Mouse (Mus musculus) left cerebral cortex, postnatal 10 days (tissue): Measurements from ENCODE around the gene Cox7a2l. TPM values are rescaled to one million over a fixed set of nuclear protein-coding genes. Genes with fewer than 3 reads are reported as not detected.

Source experiments
- DNase-seq, 2 experiments: peaks; one replicate each; pipeline ENCODE4 v3.0.0; 2021 to 2022; ENCODE audit warnings: low spot score in 2 of 2, mixed read lengths in 1 of 2; ENCODE audit errors: extremely low spot score in 1 of 2
- intact Hi-C: fragments of 180-260 bp; cut with DNase I; formaldehyde crosslinking; loops from one replicate; pipeline ENCODE4 v1.15.1; 2025
- total RNA-seq, 2 experiments: library from RNA; stranded (reverse); gene quantifications; 2 replicates each; pipeline ENCODE4 v1.2.3; 2021

Cox7a2l gene
- total RNA-seq, 2 experiments from 2014 or later: 193 to 198 TPM

DNA sequence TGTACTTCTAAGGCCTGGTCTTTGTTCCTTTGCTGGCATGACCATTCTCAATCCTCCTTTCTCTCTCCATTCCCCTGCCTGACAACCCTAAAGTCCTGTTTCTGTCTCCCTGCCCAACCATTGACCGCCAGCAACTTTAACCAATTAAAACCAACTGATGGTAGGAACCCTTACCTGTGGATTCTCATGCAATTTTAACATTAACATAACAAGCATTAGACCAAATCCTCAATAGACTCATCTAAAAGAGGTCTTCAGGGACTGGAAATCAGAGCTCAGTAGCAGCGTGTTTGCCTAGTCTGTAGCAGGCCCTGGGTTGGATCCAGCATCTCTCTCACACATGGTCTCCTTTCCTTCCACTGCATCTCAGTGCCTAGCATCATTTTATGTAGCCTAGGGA lies 47.5 kb downstream of the Cox7a2l start:
- DNase-seq: no peak
- intact Hi-C loops: no loop called here

DNA sequence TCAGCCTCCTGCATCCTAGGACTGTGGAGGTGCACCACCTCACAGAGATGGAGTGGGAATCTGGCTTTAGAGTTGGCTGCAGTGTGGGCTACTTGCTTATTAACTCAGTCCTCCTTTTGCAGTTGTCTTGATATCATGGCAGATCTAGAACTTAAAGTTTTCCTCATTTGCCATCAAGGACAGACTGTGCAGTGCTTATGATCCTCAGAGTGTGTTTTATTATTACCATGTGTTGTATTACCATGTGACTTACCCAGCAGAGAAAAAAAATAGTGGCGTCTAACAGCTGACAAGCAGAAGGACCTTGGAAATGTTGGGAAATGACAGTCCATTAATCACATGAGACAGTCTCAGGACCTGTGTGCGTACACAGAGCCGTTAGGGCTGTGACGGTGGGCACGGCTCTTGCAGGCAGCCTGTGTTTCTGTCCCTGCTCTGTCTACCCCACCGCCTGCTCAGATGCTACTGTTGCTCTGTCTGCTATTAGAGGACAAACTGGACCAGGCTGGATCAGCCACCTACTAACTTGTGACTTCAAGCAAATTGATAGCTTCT lies 50.4 kb downstream of the Cox7a2l start:
- no peak for DNase-seq
- intact Hi-C loops: no loop called here

DNA sequence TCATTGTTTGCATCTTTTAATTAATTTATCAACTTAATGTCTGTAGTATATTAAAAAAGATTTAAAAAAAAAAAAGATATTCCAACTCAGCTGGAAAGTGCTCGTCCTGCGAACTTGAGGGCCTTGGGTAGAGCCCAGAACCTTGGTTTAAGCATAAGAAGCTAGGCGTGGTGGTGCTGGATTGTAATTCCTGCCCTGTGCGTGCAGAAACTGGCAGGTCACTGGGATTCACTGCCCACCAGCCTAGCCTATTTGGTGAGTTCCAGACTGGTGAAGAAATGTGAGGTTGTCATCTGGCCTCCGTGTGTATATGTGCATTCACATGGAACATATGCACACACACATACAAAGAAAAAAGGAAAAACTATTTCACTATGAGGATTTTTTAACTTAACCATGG lies 51.2 kb downstream of the Cox7a2l start:
- intact Hi-C loops: no loop called here
- DNase-seq: no peak

DNA sequence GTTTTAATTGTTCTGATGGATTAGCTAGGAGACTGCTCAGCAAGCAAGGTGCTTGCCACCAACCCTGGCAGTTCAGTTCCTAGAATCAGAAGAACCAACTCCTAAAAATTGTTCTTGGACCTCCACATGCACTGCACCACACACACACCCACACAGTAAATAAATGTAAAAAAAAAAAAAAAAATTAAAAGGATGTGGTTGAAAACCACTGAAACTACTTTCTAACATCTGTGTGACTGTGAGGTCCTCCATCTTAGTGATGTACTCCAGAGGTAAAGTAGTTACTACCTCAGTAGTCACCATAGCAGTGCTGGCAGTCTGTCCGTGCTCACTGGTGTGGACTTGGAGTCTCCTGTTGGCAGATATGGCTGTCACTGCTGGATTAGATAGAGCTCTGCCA lies 59.9 kb downstream of the Cox7a2l start:
- intact Hi-C loops: loop anchor here (10.0 kb wide), 1 partner anchor 182 kb away; no protein-coding TSS in a partner anchor
- no peak for DNase-seq

DNA sequence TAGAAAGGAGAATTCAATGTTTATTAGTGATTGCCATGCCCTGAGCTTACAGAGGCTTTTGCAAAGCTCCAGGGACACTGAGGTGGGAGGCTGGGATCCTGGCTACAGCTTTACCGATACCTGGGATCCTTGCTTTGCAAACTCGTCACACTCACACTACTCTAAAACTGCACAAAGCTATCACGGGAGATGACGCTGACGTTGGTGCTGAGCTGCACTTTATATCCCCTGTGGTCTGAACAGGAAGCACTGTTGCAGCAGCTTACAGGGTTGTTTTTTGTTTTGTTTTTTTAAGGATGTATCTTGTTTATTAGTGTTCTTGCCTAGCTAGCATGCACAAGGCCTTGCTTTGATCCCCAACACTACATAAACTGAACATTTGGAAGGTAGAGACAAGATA lies 63.5 kb downstream of the Cox7a2l start:
- DNase-seq: no peak
- intact Hi-C loops: loop anchor here (10.0 kb wide), 1 partner anchor 179 kb away; no protein-coding TSS in a partner anchor

DNA sequence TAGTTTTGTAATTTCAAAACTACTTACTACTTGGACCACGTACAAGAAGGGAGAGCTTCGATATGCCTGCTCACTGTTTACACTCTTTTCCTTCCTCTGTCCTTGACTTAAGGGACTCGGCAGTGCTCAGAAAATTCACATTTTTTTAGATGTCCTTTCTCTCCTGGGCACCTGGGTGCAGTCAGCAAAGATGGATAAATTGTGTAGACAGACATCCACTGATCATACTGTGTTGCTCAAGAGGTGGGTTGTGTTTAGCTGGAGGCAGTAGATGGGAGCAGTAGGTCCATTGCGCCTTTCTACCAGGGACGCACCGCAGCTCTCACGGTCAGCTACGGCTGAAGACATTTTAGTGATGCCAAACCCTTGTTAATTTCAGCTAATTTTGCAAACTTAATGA lies 64.7 kb downstream of the Cox7a2l start:
- intact Hi-C loops: loop anchor here (10.0 kb wide), 1 partner anchor 178 kb away; no protein-coding TSS in a partner anchor
- DNase-seq: no peak

Other genes starting within 250 kb of the Cox7a2l start
- 10 to 100 TPM; 24.4 to 30.2 TPM for gene Eml4, start 166.4 kb downstream of the Cox7a2l start, total RNA-seq
- gene Kcng3, start 114.6 kb upstream of the Cox7a2l start, total RNA-seq: 1 to 10 TPM; 5.3 to 8.7 TPM
- 10 to 100 TPM; 57.6 to 65.6 TPM for gene Mta3, start 188.8 kb upstream of the Cox7a2l start, total RNA-seq